Mouse (Mus musculus) hindbrain, embryonic 14.5 days (tissue): ENCODE measurements at regions not wholly inside any gene's neighbourhood (a gene's known extent, or its start where the extent isn't known, plus 50 kb on each side); places are given as distances from the start of the nearest gene placed in this dataset.

ENCODE experiments used
- ATAC-seq: fragments of 200-750 bp; cut with Nextera tagmentation; 2 replicates; pipeline ENCODE4 v1.8.0; 2017; ENCODE audit warnings: moderate number of reproducible peaks, mild to moderate bottlenecking, moderate TSS enrichment, moderate library complexity; ENCODE audit not compliant: low FRiP score
- DNase-seq: peaks from one replicate; pipeline ENCODE4 v3.0.0-alpha.2; 2015; ENCODE audit warnings: low spot score
- H3K27ac ChIP-seq: fragments of 300-500 bp; sonication (generic); 2 replicates; pipeline ENCODE4 v1.5.1; 2014; ENCODE audit warnings: mild to moderate bottlenecking, moderate library complexity
- H3K27me3 ChIP-seq: fragments of 300-500 bp; sonication (generic); 2 replicates; pipeline ENCODE4 v1.6.1; 2014; ENCODE audit warnings: mild to moderate bottlenecking, low read length, mixed read lengths; ENCODE audit not compliant: control insufficient read depth, insufficient read depth
- H3K36me3 ChIP-seq: fragments of 300-500 bp; sonication (generic); replicated peaks from 2 replicates; pipeline ENCODE4 v1.6.1; 2014; ENCODE audit not compliant: control insufficient read depth, insufficient read depth
- H3K4me1 ChIP-seq: fragments of 300-500 bp; sonication (generic); replicated peaks from 2 replicates; pipeline ENCODE4 v1.6.1; 2014; ENCODE audit warnings: antibody characterized with exemption, low read length, mixed read lengths; ENCODE audit not compliant: control insufficient read depth, insufficient read depth
- H3K4me2 ChIP-seq: fragments of 300-500 bp; sonication (generic); replicated peaks from 2 replicates; pipeline ENCODE4 v1.6.1; 2014; ENCODE audit warnings: mild to moderate bottlenecking, moderate library complexity
- H3K4me3 ChIP-seq: fragments of 300-500 bp; sonication (generic); replicated peaks from 2 replicates; pipeline ENCODE4 v1.5.1; 2014; ENCODE audit warnings: mild to moderate bottlenecking, low read length
- H3K9ac ChIP-seq: fragments of 300-500 bp; sonication (generic); 2 replicates; pipeline ENCODE4 v1.6.1; 2014
- H3K9me3 ChIP-seq: fragments of 300-500 bp; sonication (generic); 2 replicates; pipeline ENCODE4 v1.6.1; 2016; ENCODE audit warnings: low read length; ENCODE audit not compliant: control insufficient read depth
- WGBS: fragments of 180-500 bp; shearing (Covaris S2); extraction: QIAGEN DNeasy Blood & Tissue Kit; methylation state at CpG from one replicate; pipeline ENCODE4 v1.1.7; 2014; 5-methylcytosine and 5-hydroxymethylcytosine counted together

DNA sequence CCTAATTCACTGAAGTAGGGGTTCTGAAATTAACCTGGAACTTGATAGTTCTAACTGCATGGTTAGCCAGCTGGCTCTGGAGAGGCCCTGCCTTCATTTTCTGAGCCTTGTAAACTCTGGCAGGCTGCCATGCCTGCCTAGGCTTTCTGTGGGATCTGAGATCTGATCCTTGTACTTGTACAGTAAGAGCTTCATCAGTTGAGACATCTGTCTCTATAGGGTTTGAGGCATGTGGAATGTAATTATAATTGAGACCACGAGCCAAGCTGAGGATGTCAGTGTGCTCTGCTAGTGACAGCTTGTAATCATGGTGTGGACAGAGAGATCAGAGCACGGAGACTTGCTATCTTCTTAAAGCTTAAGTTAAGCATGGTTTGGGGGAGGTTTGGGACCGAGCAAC lies 416.8 kb upstream of the Ptger4 start:
- Histone ChIP-seq H3K9me3 (no peaks in the 10 kb centered on the region), H3K4me1 (no peaks in the 10 kb centered on the region), H3K27ac (no peak overlapping the region), H3K27me3 (no peaks in the 10 kb centered on the region), H3K36me3 (no peaks in the 10 kb centered on the region), H3K4me2 (no peak overlapping the region), H3K4me3 (no peak overlapping the region), H3K9ac (no peak overlapping the region)
- ATAC-seq = no peak
- DNase-seq = no peak
- 84% methylated on average over 3 of the region's 3 CpGs for WGBS

DNA sequence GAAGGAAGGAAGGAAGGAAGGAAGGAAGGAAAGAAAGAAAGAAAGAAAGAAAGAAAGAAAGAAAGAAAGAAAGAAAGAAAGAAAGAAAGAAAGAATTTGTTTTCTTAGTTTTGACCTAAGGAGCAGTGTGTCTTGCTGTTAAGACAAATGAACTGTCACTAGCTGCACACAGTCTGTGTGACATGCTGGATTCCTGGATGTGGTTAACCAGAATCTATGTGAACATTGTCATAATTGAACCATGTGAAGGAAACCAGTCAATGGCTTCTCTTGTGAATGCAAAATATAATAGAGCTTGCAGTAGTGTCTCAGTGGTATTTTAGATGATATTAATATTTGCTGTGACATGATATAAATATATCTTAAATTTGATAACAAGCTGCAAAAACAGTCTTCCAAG lies 427.8 kb upstream of the Ptger4 start:
- H3K27ac ChIP-seq = no peak overlapping the region
- H3K9me3 ChIP-seq = no peaks in the 10 kb centered on the region
- H3K36me3 ChIP-seq = no peaks in the 10 kb centered on the region
- H3K9ac ChIP-seq = no peak overlapping the region
- H3K4me2 ChIP-seq = no peak overlapping the region
- no peak overlapping the region for H3K4me3 ChIP-seq
- no peaks in the 10 kb centered on the region for H3K4me1 ChIP-seq
- no peaks in the 10 kb centered on the region for H3K27me3 ChIP-seq
- no peak for DNase-seq
- ATAC-seq = no peak

DNA sequence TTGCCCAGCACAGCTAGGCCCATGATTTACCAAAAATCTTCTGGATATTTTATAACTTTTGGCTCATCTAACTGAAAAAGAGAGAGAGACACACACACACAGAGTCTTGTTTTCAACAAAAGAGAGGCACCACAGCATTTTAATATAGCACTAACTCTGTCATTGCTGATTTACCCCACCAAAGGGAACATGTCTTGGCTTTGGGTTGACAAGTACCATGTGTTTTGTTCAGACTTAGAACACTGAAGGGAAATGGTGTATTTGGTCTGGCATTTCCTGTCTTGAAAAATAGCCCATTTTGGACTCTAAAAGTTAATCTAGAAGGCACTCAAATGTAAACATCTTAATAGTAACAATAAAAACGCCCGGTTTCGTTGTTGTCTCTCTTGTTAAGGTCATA lies 432.7 kb upstream of the Ptger4 start:
- Histone ChIP-seq H3K27ac (no peak overlapping the region), H3K9me3 (no peaks in the 10 kb centered on the region), H3K4me3 (no peak overlapping the region), H3K27me3 (no peaks in the 10 kb centered on the region), H3K4me2 (no peak overlapping the region), H3K36me3 (no peaks in the 10 kb centered on the region), H3K4me1 (no peaks in the 10 kb centered on the region), H3K9ac (no peak overlapping the region)
- WGBS = 94% methylated on average over 3 of the region's 3 CpGs
- DNase-seq (no peak), ATAC-seq (no peak)

DNA sequence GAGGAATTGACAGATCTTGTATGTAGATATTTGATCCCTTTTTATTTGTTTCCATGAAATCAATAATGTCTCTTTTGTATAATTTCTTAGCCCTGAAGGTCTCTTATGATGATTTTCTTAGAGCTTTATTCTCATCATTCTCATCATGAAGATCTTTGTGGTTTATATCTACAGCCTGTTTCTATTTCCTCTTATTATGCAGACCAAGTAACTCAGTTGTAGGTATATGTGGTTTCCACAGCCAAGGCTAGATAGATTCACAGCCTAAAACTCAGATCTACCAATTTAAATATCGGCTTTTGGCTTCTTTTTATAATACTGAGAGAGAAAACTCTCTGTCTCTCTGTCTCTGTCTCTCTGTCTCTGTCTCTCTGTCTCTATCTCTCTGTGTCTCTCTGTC lies 449.8 kb upstream of the Ptger4 start:
- H3K27me3 ChIP-seq = no peaks in the 10 kb centered on the region
- H3K9me3 ChIP-seq = no peaks in the 10 kb centered on the region
- no peaks in the 10 kb centered on the region for H3K4me1 ChIP-seq
- WGBS = 97% methylated on average over 1 of the region's 1 CpGs
- ATAC-seq (no peak), DNase-seq (no peak)
- no peak overlapping the region for H3K27ac ChIP-seq
- H3K36me3 ChIP-seq = no peaks in the 10 kb centered on the region
- no peak overlapping the region for H3K9ac ChIP-seq
- no peak overlapping the region for H3K4me2 ChIP-seq
- H3K4me3 ChIP-seq = no peak overlapping the region

DNA sequence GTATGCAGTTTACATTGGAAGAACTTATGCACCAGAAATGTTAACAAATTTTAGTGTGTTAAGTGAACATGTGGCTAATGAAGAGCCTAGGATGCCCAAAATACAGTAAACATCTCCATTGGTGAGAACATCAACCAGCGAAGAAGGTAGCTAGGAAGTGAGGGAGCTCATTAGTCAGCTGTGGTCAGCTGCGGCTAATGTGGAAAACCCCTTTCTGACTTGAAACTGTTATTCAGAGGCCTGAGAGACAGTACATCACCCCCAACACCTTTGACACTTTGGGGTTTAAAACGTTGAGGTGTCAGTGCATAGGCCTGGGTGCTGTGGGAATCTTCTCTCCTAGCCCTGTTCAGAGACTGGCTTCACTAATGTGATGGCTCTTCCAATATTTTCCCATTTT lies 451.0 kb upstream of the Ptger4 start:
- no peak for DNase-seq

DNA sequence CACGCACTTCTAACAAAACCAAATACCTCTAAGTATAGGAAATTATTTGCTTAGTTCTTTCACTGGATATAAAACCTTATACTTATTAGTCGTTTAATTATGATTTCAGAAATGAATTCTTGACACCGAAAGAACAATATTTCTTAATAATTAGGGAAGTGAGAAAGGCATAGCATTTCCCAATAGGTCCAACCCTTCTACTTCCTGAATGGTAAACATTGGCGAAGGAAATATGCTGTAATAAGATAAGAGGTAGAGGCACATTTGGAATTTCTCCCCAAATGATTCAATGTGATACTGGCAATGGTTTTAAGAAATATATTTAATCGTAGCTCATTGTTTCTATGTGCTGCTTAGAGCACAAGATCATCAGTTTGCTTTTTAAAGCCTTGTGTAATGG lies 464.5 kb upstream of the Ptger4 start:
- no peaks in the 10 kb centered on the region for H3K27me3 ChIP-seq
- 91% methylated on average over 5 of the region's 5 CpGs for WGBS

More for the DNA sequence above, 451.0 kb upstream of the Ptger4 start:
- Histone ChIP-seq H3K9me3 (no peaks in the 10 kb centered on the region), H3K4me2 (no peak overlapping the region), H3K27me3 (no peaks in the 10 kb centered on the region), H3K27ac (no peak overlapping the region), H3K4me1 (no peaks in the 10 kb centered on the region), H3K9ac (no peak overlapping the region), H3K36me3 (no peaks in the 10 kb centered on the region), H3K4me3 (no peak overlapping the region)
- no peak for ATAC-seq
- WGBS = 88% methylated on average over 3 of the region's 3 CpGs

DNA sequence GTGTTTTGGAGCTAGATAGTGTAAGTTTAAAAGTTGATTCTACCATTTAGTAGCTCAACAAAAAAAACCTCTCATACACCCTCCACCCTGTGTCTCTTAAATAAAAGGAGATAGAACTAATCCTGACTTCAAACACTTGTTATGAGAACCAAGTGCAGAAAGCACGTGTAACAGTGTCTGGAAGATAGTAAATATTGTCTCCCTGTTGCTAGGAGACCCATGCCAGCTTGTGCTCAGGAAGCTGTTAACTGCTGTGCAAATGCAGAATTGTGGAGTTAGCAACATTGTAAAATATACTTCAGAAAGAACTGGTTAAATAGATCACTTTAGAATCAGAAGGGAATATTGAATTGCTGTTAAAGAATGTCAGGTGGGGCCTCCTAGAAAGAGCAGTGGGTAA lies 496.7 kb upstream of the Ptger4 start:
- Histone ChIP-seq H3K27ac (no peak overlapping the region), H3K27me3 (no peaks in the 10 kb centered on the region), H3K4me3 (no peak overlapping the region), H3K9ac (no peak overlapping the region), H3K9me3 (no peaks in the 10 kb centered on the region), H3K4me1 (no peaks in the 10 kb centered on the region), H3K4me2 (no peak overlapping the region), H3K36me3 (no peaks in the 10 kb centered on the region)
- DNase-seq (no peak), ATAC-seq (no peak)
- WGBS = 21% methylated on average over 1 of the region's 1 CpGs

More for the DNA sequence above, 464.5 kb upstream of the Ptger4 start:
- Histone ChIP-seq H3K36me3 (no peaks in the 10 kb centered on the region), H3K9me3 (no peaks in the 10 kb centered on the region), H3K4me3 (no peak overlapping the region), H3K9ac (no peak overlapping the region), H3K4me1 (no peaks in the 10 kb centered on the region), H3K27ac (no peak overlapping the region), H3K4me2 (no peak overlapping the region)
- DNase-seq = no peak
- no peak for ATAC-seq

DNA sequence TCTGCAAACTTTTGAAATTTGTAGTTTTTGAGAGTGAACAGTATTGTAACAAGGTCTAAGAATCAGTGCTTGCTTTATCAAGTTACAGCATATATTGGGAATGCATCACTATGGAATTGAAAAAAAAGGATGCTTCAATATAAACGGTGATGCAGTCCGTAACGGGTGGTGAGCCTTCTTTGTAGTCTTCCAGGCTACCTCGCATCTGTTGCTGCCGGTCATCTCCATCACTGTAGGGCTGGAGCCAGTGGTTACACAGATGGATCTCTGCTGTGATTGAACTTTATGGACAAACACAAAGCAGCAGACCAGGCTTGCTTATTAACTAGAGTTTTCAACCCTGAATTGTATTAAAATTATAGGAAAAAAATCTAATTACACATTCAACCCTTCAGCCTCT lies 499.9 kb upstream of the Ptger4 start:
- Histone ChIP-seq H3K9me3 (no peaks in the 10 kb centered on the region), H3K9ac (no peak overlapping the region), H3K4me1 (no peaks in the 10 kb centered on the region), H3K36me3 (no peaks in the 10 kb centered on the region), H3K4me3 (no peak overlapping the region), H3K4me2 (no peak overlapping the region), H3K27me3 (no peaks in the 10 kb centered on the region), H3K27ac (no peak overlapping the region)
- 95% methylated on average over 5 of the region's 5 CpGs for WGBS
- ATAC-seq = no peak
- DNase-seq = no peak

DNA sequence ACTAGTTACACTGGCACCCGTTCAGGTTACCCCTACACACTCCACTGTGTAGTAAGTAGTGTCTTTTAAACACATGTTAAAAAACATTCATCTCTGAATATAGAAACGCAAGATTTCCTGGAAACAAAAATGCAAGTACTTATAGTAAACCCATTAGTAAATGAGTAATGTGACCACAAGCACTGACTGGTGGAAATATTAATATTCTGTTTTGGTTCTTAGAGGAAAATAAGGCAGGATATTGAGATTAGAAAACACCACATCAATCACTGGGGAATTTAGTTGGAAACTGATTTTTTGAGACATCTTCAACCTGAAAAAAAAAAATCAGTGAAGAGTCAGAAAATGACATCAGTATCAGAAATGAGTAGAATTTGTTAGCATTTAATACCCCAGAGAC lies 514.7 kb upstream of the Ptger4 start:
- WGBS = 88% methylated on average over 2 of the region's 2 CpGs
- Histone ChIP-seq H3K4me3 (no peak overlapping the region), H3K4me1 (no peaks in the 10 kb centered on the region), H3K9me3 (no peaks in the 10 kb centered on the region), H3K27me3 (no peaks in the 10 kb centered on the region), H3K27ac (no peak overlapping the region), H3K36me3 (no peaks in the 10 kb centered on the region), H3K4me2 (no peak overlapping the region), H3K9ac (no peak overlapping the region)
- ATAC-seq (no peak), DNase-seq (no peak)

DNA sequence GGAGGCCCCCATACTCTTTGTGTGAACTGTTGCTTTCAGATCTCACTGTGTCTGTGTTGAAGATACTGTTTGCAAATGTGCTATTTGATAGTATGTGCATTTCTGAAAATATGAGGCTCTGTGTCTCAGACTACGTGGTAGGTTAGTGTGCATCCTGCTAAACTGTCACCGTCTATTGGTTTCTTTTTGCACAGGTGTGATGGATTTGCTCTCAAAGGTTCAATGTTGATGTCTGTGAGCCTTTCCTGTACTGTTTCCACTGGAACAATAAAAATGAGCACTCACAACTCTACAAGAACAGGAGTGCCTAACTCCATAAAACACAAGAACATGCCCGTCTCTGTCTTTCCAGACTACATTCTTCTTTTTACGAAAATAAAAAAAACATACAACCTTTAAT lies 518.2 kb upstream of the Ptger4 start:
- H3K36me3 ChIP-seq = no peaks in the 10 kb centered on the region
- no peak overlapping the region for H3K9ac ChIP-seq
- H3K27ac ChIP-seq = no peak overlapping the region
- H3K27me3 ChIP-seq = no peaks in the 10 kb centered on the region
- H3K4me3 ChIP-seq = no peak overlapping the region
- 95% methylated on average over 4 of the region's 4 CpGs for WGBS
- H3K4me2 ChIP-seq = no peak overlapping the region
- DNase-seq = no peak
- ATAC-seq = no peak
- no peaks in the 10 kb centered on the region for H3K9me3 ChIP-seq
- no peaks in the 10 kb centered on the region for H3K4me1 ChIP-seq
